Mouse (Mus musculus) ES-E14 (cell line): Measurements from ENCODE around the gene Morf4l2. TPM values are rescaled to one million over a fixed set of nuclear protein-coding genes. Genes with fewer than 3 reads are reported as not detected.

Experiments
- DNase-seq: peaks from one replicate; pipeline ENCODE4 v3.0.0-alpha.2; 2013; ENCODE audit warnings: low read depth, low spot score
- H3K27ac ChIP-seq: 2 replicates; pipeline ENCODE4 v1.5.1; 2012; ENCODE audit warnings: low read depth, mild to moderate bottlenecking, low read length, moderate library complexity, mixed read lengths; ENCODE audit not compliant: poor library complexity, insufficient read depth, severe bottlenecking
- H3K36me3 ChIP-seq: 2 replicates; pipeline ENCODE4 v1.6.1; 2012; ENCODE audit warnings: mild to moderate bottlenecking, low read length, moderate library complexity, mixed read lengths; ENCODE audit not compliant: control insufficient read depth, poor library complexity, insufficient read depth, severe bottlenecking
- H3K4me1 ChIP-seq, 2 experiments: fragments of 150-350 bp in 1 of 2; sonication (generic) in 1 of 2; 2 replicates each; pipeline ENCODE4 v1.6.1; 2012; ENCODE audit warnings: low read length in 2 of 2, mild to moderate bottlenecking in 1 of 2, mixed read lengths in 1 of 2; ENCODE audit not compliant: control insufficient read depth in 2 of 2, insufficient read depth in 2 of 2, poor library complexity in 1 of 2
- H3K4me3 ChIP-seq, 2 experiments: fragments of 150-350 bp in 1 of 2; sonication (generic) in 1 of 2; 2 replicates each; pipeline ENCODE4 v1.5.1; 2012; ENCODE audit warnings: low read length in 2 of 2, low read depth in 1 of 2, mild to moderate bottlenecking in 1 of 2, mixed read lengths in 1 of 2; ENCODE audit not compliant: insufficient read depth in 1 of 2, poor library complexity in 1 of 2, severe bottlenecking in 1 of 2
- H3K9ac ChIP-seq: 2 replicates; pipeline ENCODE4 v1.6.1; 2012; ENCODE audit warnings: low read depth, mild to moderate bottlenecking, low read length, mixed read lengths; ENCODE audit not compliant: poor library complexity, insufficient read depth, severe bottlenecking
- H3K9me3 ChIP-seq: fragments of 150-350 bp; sonication (generic); 2 replicates; pipeline ENCODE4 v1.6.1; 2012; ENCODE audit warnings: low read depth, mild to moderate bottlenecking, low read length; ENCODE audit not compliant: control insufficient read depth, insufficient read depth
- CHD2 ChIP-seq: IDR thresholded peaks from 2 replicates; pipeline ENCODE4 v1.6.1; 2014; ENCODE audit warnings: mild to moderate bottlenecking, low read depth, low read length, inconsistent platforms
- HCFC1 ChIP-seq: IDR thresholded peaks from 2 replicates; pipeline ENCODE4 v1.6.1; 2012; ENCODE audit warnings: low read length, inconsistent platforms, borderline replicate concordance; ENCODE audit not compliant: insufficient read depth
- MAFK ChIP-seq: IDR thresholded peaks from 2 replicates; pipeline ENCODE4 v1.6.1; 2014; ENCODE audit warnings: mild to moderate bottlenecking, low read depth, low read length, inconsistent platforms; ENCODE audit not compliant: insufficient read depth
- ZC3H11A ChIP-seq: IDR thresholded peaks from 2 replicates; pipeline ENCODE4 v1.6.1; 2012; ENCODE audit warnings: low read depth, mild to moderate bottlenecking, inconsistent platforms, low read length, borderline replicate concordance
- ZNF384 ChIP-seq: IDR thresholded peaks from 2 replicates; pipeline ENCODE4 v1.6.1; 2012; ENCODE audit warnings: low read depth, low read length, inconsistent platforms
- in situ Hi-C, 2 experiments: fragments of 600-800 bp; cut with MboI; formaldehyde crosslinking; loops; one replicate each; pipeline ENCODE4 v1.15.1; 2025; ENCODE audit warnings: low sequenced_read_pairs in 2 of 2, inconsistent platforms in 1 of 2; ENCODE audit not compliant: unreplicated experiment in 2 of 2
- total RNA-seq: library from RNA; depleted of rRNA; stranded (reverse); fragments of 300-350 nt; gene quantifications from 2 replicates; pipeline ENCODE4 v1.2.3, GENCODE M21; 2012

Gene Morf4l2
- total RNA-seq, 1 experiment: 337 TPM

- Histone ChIP-seq H3K4me3 (no peak overlapping the region), H3K4me1 (no peaks in the 10 kb centered on the region), H3K36me3 (no peaks in the 10 kb centered on the region), H3K9ac (no peak overlapping the region), H3K27ac (no peak overlapping the region), H3K9me3 (no peaks in the 10 kb centered on the region)
- no peak for TF ChIP-seq CHD2
- TF ChIP-seq ZC3H11A: no peak
- no peak for TF ChIP-seq ZNF384
- TF ChIP-seq HCFC1: no peak
- in situ Hi-C loops: no loop called here
- DNase-seq: no peak
Measured at GRCm38 (mm10) chrX:136773035-136773434, 29.5 kb upstream of the Morf4l2 start.

GRCm38 (mm10) chrX:136761103-136762074, 17.9 kb upstream of the Morf4l2 start:
- TF ChIP-seq ZNF384: no peak
- no peak for TF ChIP-seq ZC3H11A
- TF ChIP-seq MAFK: no peak
- no peak for TF ChIP-seq CHD2
- H3K4me3 ChIP-seq: no peak overlapping the region
- H3K27ac ChIP-seq: no peak overlapping the region
- in situ Hi-C loops: no loop called here
- no peaks in the 10 kb centered on the region for H3K36me3 ChIP-seq
- DNase-seq: no peak
- H3K9ac ChIP-seq: no peak overlapping the region; the same call in 1 of the 2 replicates
- no peaks in the 10 kb centered on the region for H3K9me3 ChIP-seq
- peaks cover 0 to 2% of the 10 kb centered on the region in 2 experiments; a peak in 1 of 4 replicates for H3K4me1 ChIP-seq

- in situ Hi-C loops: no loop called here
- Histone ChIP-seq H3K4me1 (no peaks in the 10 kb centered on the region), H3K9ac (no peak overlapping the region), H3K4me3 (no peak overlapping the region), H3K9me3 (no peaks in the 10 kb centered on the region), H3K36me3 (no peaks in the 10 kb centered on the region; the same call in 1 of the 2 replicates), H3K27ac (no peak overlapping the region)
- no peak for TF ChIP-seq ZNF384
- no peak for TF ChIP-seq CHD2
- no peak for TF ChIP-seq MAFK
- no peak for TF ChIP-seq HCFC1
- TF ChIP-seq ZC3H11A: no peak
- no peak for DNase-seq
Measured at GRCm38 (mm10) chrX:136755464-136755863, 12.0 kb upstream of the Morf4l2 start.

DNA sequence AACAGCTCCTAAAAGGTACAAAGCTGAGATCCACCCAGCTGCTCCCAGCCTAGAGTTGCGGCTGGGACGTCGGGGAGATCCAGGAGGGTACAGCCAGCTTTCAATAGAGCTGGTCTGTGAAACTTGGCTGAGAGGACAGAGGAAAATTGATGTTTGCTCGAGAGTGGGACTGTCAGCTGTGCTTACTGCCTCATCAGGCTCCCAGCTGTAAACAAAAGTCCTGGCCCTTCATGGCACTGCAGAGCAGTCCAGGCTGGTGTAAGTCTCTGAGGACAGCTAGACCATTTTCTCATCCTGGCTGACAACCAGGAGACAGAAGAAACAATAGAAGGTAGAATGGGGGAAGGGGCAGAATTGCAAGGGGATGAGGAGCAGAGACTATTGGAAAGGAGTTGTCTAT, 5.8 kb upstream of the Morf4l2 start:
- in situ Hi-C loops: no loop called here
- 0 out of 4 replicates have a peak, but pooled peaks cover 0 to 1% of the 10 kb centered on the region in 2 experiments for H3K4me1 ChIP-seq
- no peak overlapping the region for H3K9ac ChIP-seq
- no peak overlapping the region for H3K4me3 ChIP-seq
- no peaks in the 10 kb centered on the region for H3K9me3 ChIP-seq
- DNase-seq: no peak
- no peaks in the 10 kb centered on the region; the same call in 1 of the 2 replicates for H3K36me3 ChIP-seq
- no peak for TF ChIP-seq ZC3H11A
- no peak for TF ChIP-seq MAFK
- TF ChIP-seq CHD2: no peak
- no peak for TF ChIP-seq HCFC1
- no peak for TF ChIP-seq ZNF384
- no peak overlapping the region for H3K27ac ChIP-seq
